Mouse (Mus musculus): ENCODE measurements at regions not wholly inside any gene's neighbourhood (a gene's known extent, or its start where the extent isn't known, plus 50 kb on each side); places are given as distances from the start of the nearest gene placed in this dataset.

GRCm38 (mm10) chr5:101538410-101539253, 126.2 kb downstream of the Nkx6-1 start:
- Histone ChIP-seq H3K9ac (no peak overlapping the region), H3K27ac (replicated peaks) (no peak overlapping the region), H3K4me2 (no peak overlapping the region; the same call in 1 of the 2 replicates), H3K9me3 (replicated peaks) (no peaks in the 10 kb centered on the region), H3K4me3 (replicated peaks) (no peak overlapping the region), H3K36me3 (replicated peaks) (no peaks in the 10 kb centered on the region), H3K27me3 (peaks cover 15% of the 10 kb centered on the region), H3K4me1 (replicated peaks) (0 out of 2 replicates have a peak, but pooled peaks cover 3% of the 10 kb centered on the region)
- 6% methylated on average over 24 of the region's 24 CpGs for WGBS (ENCODE audit: insufficient replicate concordance)
- ATAC-seq (ENCODE audit: insufficient read depth), result no peak

- H3K36me3 ChIP-seq (replicated peaks), result no peaks in the 10 kb centered on the region
- ATAC-seq (ENCODE audit: insufficient read depth), result no peak
- H3K4me3 ChIP-seq (replicated peaks), result no peak overlapping the region
- H3K4me1 ChIP-seq (replicated peaks), result 0 out of 2 replicates have a peak, but pooled peaks cover 3% of the 10 kb centered on the region
- 31% methylated on average over 23 of the region's 23 CpGs for WGBS (ENCODE audit: insufficient replicate concordance)
- no peak overlapping the region for H3K27ac ChIP-seq (replicated peaks)
- H3K4me2 ChIP-seq, result no peak overlapping the region
- peaks cover 15% of the 10 kb centered on the region for H3K27me3 ChIP-seq
- H3K9me3 ChIP-seq (replicated peaks), result no peaks in the 10 kb centered on the region
- no peak overlapping the region for H3K9ac ChIP-seq
These were observed 127.0 kb downstream of the Nkx6-1 start for GRCm38 (mm10) chr5:101537518-101538380.

GRCm38 (mm10) chr5:101535451-101535850, 129.3 kb downstream of the Nkx6-1 start:
- Histone ChIP-seq H3K4me3 (replicated peaks) (no peak overlapping the region), H3K4me1 (replicated peaks) (0 out of 2 replicates have a peak, but pooled peaks cover 3% of the 10 kb centered on the region), H3K9ac (no peak overlapping the region), H3K4me2 (no peak overlapping the region), H3K36me3 (replicated peaks) (no peaks in the 10 kb centered on the region), H3K27me3 (peaks cover 15% of the 10 kb centered on the region), H3K27ac (replicated peaks) (no peak overlapping the region), H3K9me3 (replicated peaks) (no peaks in the 10 kb centered on the region)
- WGBS (ENCODE audit: insufficient replicate concordance), result 41% methylated on average over 5 of the region's 5 CpGs
- ATAC-seq (ENCODE audit: insufficient read depth), result no peak

GRCm38 (mm10) chr5:101525346-101525745, 139.4 kb downstream of the Nkx6-1 start:
- Histone ChIP-seq H3K36me3 (replicated peaks) (no peaks in the 10 kb centered on the region), H3K27ac (replicated peaks) (no peak overlapping the region), H3K4me1 (replicated peaks) (no peaks in the 10 kb centered on the region), H3K4me2 (no peak overlapping the region), H3K9ac (no peak overlapping the region), H3K27me3 (no peaks in the 10 kb centered on the region), H3K4me3 (replicated peaks) (no peak overlapping the region), H3K9me3 (replicated peaks) (no peaks in the 10 kb centered on the region)
- no peak for ATAC-seq (ENCODE audit: insufficient read depth)
- 51% methylated on average over 5 of the region's 5 CpGs for WGBS (ENCODE audit: insufficient replicate concordance)

GRCm38 (mm10) chr5:101524670-101525069, 140.1 kb downstream of the Nkx6-1 start:
- ATAC-seq (ENCODE audit: insufficient read depth), result no peak
- H3K9me3 ChIP-seq (replicated peaks), result no peaks in the 10 kb centered on the region

DNA sequence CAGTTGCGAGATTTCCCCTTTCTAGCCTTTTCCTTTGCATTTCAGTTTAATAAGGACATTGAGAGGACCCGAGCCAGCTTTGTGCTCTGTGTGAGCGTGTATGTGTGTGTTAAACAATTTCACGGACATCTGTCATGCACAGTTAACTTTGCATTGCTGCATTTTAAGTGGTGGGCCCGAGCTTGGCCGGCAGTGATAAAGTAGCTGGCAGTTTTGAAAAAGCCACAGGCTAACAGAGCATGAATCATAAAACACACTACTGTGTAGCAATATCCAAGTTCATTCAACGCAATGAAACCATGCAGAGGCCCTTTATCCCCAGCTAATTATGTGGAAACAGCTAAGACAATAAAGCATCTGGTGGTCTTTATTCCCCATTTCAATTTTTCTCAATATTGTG, 140.9 kb downstream of the Nkx6-1 start:
- no peaks in the 10 kb centered on the region for H3K36me3 ChIP-seq (replicated peaks)
- no peak for ATAC-seq (ENCODE audit: insufficient read depth)
- no peak overlapping the region for H3K27ac ChIP-seq (replicated peaks)
- 40% methylated on average over 7 of the region's 7 CpGs for WGBS (ENCODE audit: insufficient replicate concordance)
- H3K4me1 ChIP-seq (replicated peaks), result no peaks in the 10 kb centered on the region
- no peaks in the 10 kb centered on the region for H3K9me3 ChIP-seq (replicated peaks)
- H3K4me2 ChIP-seq, result no peak overlapping the region
- no peak overlapping the region for H3K4me3 ChIP-seq (replicated peaks)
- H3K27me3 ChIP-seq, result no peaks in the 10 kb centered on the region
- no peak overlapping the region for H3K9ac ChIP-seq

More at GRCm38 (mm10) chr5:101524670-101525069, 140.1 kb downstream of the Nkx6-1 start:
- Histone ChIP-seq H3K9ac (no peak overlapping the region), H3K27ac (replicated peaks) (no peak overlapping the region), H3K27me3 (no peaks in the 10 kb centered on the region), H3K4me3 (replicated peaks) (no peak overlapping the region), H3K4me2 (no peak overlapping the region), H3K4me1 (replicated peaks) (no peaks in the 10 kb centered on the region), H3K36me3 (replicated peaks) (no peaks in the 10 kb centered on the region)
- WGBS (ENCODE audit: insufficient replicate concordance), result 34% methylated on average over 4 of the region's 4 CpGs

DNA sequence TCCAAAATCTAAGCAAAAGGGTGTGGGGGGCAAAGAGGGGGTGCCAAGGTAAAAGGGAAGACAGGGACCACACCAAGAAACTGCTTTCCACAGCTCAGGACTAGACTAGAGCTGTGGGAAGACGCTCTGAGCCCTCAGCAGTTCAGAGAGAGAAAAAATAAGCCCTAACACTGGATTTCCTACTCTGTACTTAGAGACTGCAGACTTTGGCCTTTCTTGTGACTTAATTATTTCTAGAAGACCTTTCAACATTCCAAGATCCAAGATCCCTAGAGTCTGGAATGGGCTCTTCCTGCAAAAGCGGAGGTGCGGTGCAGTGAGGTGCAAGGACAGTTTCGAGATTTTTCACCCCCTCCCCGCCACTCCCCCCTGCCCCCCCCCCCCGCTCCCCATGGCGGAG, 141.3 kb downstream of the Nkx6-1 start:
- ATAC-seq (ENCODE audit: insufficient read depth), result no peak
- Histone ChIP-seq H3K27me3 (no peaks in the 10 kb centered on the region), H3K9ac (no peak overlapping the region), H3K4me3 (replicated peaks) (no peak overlapping the region), H3K9me3 (replicated peaks) (no peaks in the 10 kb centered on the region), H3K4me1 (replicated peaks) (no peaks in the 10 kb centered on the region), H3K4me2 (no peak overlapping the region), H3K27ac (replicated peaks) (no peak overlapping the region), H3K36me3 (replicated peaks) (no peaks in the 10 kb centered on the region)
- 35% methylated on average over 5 of the region's 7 CpGs for WGBS (ENCODE audit: insufficient replicate concordance)

DNA sequence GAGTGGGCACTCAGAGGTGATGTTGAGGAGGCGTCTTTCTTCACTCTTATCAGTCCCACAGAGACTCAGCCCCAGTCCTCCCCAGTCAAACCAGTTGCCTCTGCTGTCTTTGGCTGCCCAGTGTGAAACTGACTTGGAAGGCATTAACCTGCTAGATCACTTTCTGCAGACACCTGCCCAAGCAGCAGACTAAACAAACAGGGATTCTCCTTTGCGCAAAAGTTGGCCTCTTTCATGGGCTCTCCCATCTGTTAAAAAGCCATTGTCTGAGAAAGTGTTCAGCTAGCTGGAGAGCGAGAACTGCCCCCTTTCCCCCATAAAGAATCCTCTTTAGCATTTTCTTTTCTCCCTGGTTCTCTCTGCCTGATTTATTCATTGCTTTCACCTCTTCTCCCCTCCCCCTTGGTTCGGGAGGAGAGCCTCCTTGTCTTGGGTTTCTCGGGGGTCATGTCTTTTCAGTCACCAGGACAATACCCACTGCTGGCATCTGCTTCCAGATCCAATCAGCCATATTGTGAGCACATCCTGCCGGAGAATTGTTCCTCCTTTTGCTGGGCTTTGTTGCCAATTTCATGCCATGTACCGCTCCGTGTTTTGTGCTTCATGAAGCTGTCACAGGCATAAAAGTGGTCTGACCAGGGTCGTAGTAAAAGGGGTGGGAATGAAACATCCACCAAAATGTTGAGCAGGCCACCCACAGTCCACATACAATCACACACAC, 143.7 kb downstream of the Nkx6-1 start:
- 37% methylated on average over 9 of the region's 9 CpGs for WGBS (ENCODE audit: insufficient replicate concordance)
- H3K27me3 ChIP-seq, result no peaks in the 10 kb centered on the region
- no peak for ATAC-seq (ENCODE audit: insufficient read depth)
- H3K27ac ChIP-seq (replicated peaks), result no peak overlapping the region
- H3K4me3 ChIP-seq (replicated peaks), result no peak overlapping the region
- H3K36me3 ChIP-seq (replicated peaks), result no peaks in the 10 kb centered on the region
- H3K4me2 ChIP-seq, result no peak overlapping the region
- H3K9ac ChIP-seq, result no peak overlapping the region
- H3K4me1 ChIP-seq (replicated peaks), result no peaks in the 10 kb centered on the region
- H3K9me3 ChIP-seq (replicated peaks), result no peaks in the 10 kb centered on the region

DNA sequence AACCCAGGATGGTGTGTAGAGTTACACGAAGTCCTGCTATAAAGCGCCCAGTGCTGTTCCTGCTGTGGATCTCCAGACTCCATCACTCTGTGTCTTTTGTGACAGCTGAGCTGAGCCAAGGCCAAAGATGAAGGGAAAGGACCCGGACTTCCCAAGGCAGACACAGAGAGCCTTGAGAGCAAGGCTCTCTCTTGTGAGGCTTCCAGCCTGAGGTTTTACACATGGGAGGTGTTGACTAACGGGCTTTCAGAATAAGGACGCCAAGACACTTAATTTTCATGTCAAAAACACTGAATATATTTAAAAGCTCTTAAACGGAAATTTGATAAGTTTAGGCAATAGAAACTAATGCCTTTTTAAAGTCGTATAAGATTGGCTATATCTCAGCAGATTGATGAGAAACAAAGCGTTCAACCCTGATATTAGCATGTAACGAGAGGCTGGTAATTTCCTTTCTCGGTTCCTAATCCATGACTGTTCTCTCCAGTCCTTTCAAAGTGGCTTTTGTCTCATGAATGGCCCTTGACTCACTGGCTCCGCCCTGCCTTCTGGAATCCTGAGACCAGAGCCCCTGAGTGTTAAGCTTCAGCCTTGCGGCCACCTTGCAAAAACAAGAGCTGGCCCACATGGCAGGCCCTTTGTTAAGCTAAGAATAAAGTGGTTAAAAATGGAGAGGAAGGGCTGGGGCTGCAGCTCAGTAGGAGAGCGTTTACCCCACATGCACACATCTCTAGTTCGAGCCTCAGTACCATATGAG, 145.8 kb downstream of the Nkx6-1 start:
- ATAC-seq (ENCODE audit: insufficient read depth), result no peak

DNA sequence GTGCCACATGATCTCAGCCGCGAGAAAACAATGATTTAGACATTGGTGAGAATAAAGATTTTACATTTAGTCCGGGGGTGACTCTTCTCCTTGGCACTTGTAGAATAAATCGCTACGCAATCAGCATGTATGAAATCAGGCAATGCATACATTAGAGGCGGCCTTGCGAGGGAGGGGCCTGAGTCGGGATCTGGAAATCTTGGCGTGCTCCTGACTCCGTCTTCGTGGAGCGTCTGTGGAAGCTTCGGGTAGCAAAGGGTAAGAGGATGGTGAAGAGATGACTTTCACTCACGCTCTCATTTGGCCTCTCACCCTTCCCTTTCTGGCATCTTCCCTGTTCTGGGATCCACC, 167.1 kb downstream of the Nkx6-1 start:
- Histone ChIP-seq H3K27ac (replicated peaks) (no peak overlapping the region), H3K4me3 (replicated peaks) (no peak overlapping the region), H3K9me3 (replicated peaks) (no peaks in the 10 kb centered on the region), H3K4me2 (no peak overlapping the region), H3K36me3 (replicated peaks) (no peaks in the 10 kb centered on the region), H3K9ac (no peak overlapping the region), H3K27me3 (no peaks in the 10 kb centered on the region), H3K4me1 (replicated peaks) (no peaks in the 10 kb centered on the region)
- no peak for ATAC-seq (ENCODE audit: insufficient read depth)
- 82% methylated on average over 14 of the region's 14 CpGs for whole genome bisulfite sequencing (ENCODE audit: insufficient replicate concordance)

More for the DNA sequence above, 145.8 kb downstream of the Nkx6-1 start:
- WGBS (ENCODE audit: insufficient replicate concordance), result 54% methylated on average over 14 of the region's 14 CpGs
- Histone ChIP-seq H3K4me2 (no peak overlapping the region), H3K9me3 (replicated peaks) (no peaks in the 10 kb centered on the region), H3K9ac (no peak overlapping the region), H3K4me1 (replicated peaks) (no peaks in the 10 kb centered on the region), H3K4me3 (replicated peaks) (no peak overlapping the region), H3K27ac (replicated peaks) (no peak overlapping the region), H3K27me3 (no peaks in the 10 kb centered on the region), H3K36me3 (replicated peaks) (no peaks in the 10 kb centered on the region)
